Mouse (Mus musculus) E14TG2a.4 (cell line): ENCODE results near the gene Itk.

Experiments used
- CTCF ChIP-seq: conservative IDR thresholded peaks from 2 replicates; pipeline ENCODE4 v1.5.1; 2014; ENCODE audit warnings: low read length
- NANOG ChIP-seq: IDR thresholded peaks from 2 replicates; pipeline ENCODE4 v1.6.1; 2014; ENCODE audit warnings: borderline replicate concordance, low read length, mixed read lengths
- POU5F1 ChIP-seq: IDR thresholded peaks from 2 replicates; pipeline ENCODE4 v1.6.1; 2014; ENCODE audit warnings: low read length, borderline replicate concordance

DNA sequence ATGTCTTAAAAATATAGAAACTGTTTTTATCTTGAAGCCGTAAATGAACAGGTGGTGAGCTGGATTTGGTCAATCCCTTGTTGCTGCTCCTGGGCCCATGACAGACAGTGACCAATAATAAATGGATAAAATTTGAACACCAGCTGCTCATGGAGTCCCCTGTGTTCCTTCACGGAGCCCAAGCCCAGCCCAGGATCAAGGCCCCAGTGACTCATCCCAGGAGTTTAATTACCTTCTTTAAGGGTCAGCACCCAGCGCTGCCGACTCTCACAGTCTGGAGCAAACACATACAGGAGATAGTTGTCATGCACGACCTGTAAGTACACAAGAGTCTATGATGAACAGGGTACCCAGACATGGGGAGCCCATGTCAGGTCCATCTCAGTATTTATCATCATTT is 23.6 kb downstream of the Itk start:
- TF ChIP-seq CTCF = no peak
- no peak for TF ChIP-seq POU5F1
- no peak for TF ChIP-seq NANOG
